Mouse (Mus musculus) cerebellum, adult 11 months (tissue): ENCODE results near the gene Cd52.
"Not testable (repeated sequence)": the region's sequence is repeated elsewhere in the genome, so short reads cannot be mapped to it uniquely, and the experiment has no call there.

Experiments
- DNase-seq: peaks from one replicate; pipeline ENCODE4 v3.0.0; 2022

Gene Cd52

DNA sequence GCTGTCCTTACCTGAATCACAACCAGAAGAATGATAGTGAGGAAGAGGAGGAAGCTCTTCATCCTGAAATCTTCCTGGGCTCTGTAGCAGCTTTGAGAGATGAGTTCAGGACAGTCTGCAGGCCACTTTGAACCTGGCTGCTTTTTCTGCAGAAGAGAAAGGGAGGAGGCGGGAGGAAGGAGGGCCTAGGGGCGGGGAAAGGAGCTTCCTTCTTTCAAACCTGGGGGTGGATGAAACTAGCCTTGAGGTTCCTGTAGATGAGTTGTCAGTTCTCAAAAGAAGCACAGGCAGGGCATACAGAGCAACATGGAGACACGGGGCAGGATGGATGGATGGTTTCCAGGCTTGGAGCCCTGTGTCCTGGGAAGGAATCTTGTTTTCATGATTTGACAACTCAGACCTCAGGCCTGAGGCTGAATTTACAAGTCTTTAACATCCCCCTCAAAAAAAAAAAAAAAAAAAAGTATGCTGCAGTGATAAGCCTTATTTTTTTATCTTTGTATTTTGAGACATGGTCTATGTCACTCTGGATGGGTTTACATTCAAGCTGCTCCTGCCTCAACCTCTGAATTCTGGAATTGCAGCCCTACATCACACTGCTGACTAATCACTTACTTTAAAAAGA, at the start of gene Cd52:
Cd52 (minus strand) TSS at position 160 of the 625 bp plus-strand sequence.
- DNase-seq = no peak

DNA sequence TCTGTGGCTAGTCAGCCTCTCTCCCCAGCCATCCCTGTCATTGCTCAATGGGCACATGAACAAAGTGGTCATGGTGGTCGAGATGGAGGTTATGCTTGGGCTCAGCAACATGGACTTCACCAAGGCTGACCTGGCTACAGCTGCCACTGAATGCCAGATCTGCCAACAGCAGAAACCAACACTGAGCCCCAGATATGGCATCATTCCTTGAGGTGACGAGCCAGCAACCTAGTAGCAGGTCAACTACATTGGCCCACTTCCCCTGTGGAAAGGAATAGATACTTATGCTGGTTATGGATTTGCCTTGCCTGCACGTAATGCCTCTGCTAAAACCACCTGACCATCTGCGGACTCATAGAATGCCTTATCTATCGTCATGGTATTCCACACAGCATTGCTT, 49.4 kb upstream of the Cd52 start:
- not testable (repeated sequence) for DNase-seq

DNA sequence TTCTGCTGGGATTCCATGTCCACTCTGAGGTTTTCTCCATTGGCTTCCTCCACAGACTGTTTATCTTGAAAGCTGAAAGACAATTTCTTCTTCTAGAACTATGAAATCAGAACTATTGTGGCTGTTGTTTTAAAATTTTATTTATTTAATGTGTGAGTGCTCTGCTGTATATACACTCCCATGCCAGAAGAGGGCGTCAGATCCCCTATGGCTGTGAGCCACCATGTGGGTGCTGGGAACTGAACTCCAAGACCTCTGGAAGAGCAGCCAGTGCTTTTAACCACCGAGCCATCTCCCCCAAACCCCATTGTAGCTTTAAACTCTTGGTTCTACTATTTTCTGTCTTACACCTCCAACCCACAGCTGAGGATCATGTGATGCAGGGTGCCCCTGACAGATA, 44.0 kb upstream of the Cd52 start:
- no peak for DNase-seq

DNA sequence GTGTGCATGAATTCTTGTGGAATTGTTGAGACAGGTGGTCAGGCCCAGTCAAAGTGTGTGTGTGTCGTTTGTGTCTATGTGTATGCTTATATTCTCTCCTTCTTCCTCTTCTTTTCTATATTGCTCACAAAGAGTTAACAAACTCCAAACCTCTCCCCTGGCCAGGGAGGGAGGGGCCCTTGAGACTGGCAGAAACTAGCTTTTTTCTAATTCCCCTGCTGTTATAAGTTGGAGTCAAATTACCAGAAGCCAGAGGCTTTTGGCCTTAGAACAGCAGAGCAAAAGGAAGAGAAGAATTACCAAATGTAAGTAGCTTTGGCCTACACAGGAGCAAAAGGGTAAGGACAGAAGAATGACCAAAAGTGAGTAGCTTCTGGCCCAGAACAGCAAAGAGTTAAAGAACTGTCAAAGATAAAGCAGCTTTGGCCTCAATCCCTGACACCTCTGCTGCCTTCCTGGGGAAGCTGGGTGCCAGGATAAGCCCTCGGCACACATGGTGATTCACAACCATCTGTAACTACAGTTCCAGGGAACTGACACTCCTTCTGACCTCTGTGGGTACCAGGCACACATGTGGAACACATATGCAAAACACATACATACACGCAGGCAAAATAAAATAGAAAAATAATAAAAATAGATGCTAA, 41.5 kb upstream of the Cd52 start:
- DNase-seq = no peak

DNA sequence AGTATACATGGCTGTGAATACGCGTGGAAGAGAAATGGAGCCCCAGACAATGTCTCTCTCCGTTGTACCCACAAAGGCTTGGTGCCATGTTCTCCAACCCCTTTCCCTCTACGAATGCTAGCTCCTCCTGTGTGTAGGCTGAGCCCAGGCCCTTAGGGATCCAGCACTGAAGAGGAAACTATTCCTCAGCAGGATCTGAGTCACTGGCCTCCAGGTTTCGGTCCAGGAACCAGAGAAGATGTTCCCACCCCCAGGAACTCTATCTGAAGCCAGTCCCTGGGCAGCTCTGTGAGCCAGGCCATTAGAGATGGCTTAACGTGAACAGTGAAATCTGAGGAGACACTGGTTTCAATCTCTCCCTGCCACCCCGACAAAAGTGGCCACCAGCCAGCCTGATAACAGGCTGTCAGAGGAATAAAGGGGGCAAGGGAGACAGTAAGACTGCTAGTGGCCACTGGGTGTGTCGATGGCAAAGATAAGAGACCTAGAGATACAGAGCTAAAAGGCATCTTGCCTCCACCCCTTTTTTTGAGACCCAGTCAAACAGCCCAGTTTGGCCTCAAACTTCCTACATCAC, 37.7 kb upstream of the Cd52 start:
- no peak for DNase-seq

DNA sequence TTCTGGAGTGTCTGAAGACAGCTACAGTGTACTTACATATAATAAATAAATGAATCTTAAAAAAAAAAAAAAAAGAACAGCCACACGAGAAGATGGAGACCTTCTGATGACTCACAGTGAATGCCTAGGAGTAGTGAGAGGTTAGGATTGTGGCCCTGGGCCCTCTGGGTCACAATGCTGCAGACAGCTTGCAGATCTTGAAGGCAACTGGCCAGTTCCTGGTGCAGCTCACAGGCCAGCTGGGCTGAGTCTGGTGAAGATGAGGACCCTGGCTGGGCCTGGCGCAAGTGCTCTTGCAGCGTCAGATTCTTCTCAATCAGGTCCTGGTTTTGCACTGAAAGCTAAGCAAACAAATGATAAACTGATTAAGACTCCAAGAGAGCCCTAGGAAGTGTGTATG, 37.2 kb upstream of the Cd52 start:
- no peak for DNase-seq

DNA sequence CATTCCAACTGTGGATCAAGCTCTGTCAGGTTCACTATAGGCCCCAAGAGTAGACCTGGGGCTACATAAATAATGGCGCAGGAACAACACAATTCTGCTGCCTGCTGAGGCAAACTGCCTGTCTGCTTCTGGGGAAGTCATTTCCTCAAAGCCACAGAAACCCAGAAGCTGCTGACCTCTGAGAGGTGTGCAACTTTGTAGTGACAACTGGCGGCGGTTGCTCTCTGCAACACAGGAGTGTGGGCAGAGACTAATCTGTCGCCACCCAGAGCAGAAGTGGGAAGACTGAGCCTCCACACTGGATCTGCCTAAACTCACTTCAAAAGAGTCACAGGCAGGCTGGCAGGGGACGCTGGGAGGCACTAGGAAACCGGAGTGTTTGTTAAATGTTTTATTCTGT, 34.6 kb upstream of the Cd52 start:
- no peak for DNase-seq

DNA sequence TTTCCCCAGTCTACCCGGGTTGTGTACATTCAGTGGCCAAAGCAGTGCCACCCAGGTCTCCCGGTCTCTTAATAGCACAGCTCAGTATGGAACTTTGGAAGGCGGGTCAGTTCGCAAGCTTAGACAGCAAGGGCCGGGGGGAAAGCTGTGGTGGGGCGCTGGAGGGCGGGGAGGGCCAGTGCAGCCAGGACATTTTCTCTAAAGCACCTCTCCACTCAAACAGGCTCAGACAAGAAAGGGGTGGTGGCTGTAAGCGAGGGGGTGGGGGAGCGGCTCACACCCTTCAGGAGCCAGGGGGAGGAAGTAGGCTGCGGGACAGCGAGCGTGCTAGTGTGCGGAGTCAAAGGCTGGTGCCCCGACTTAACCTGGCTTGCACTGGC, 34.1 kb upstream of the Cd52 start:
- DNase-seq = no peak

DNA sequence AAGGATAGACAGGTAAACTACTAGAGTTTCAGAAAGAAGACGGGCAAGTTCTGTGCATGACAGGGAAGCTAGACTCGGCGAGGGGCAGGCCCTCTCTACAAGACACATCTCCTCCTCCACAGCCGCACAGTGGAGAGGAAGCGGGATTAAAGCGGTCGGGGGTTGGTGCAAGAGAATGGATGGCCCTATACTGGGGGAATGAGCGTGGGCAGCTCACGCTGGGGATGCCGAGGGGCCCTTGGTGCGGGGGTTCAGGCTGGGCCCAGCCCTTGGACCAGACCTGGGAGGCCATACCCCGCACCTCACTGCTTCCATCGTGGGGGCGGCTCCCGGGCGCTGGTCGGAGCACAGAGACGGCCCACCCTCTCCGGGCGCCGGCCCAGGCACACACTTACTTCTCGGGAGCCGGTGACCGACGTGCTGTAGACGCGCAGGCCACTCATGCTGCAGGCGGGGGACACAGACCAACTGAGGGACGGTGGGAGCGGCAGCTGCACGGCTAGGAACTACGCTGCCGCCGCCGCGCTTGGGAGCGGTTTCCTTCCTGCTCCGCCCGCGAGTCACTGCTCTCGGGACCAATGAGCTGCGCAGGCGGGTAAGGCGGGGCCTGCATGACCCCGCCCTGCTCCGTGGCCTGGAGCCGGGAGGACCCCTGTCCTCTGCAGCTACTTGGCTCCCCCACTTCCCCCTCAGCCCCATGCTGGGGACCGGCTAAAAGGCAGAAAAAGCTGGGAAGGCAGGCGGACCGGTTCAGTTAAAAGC, 33.5 kb upstream of the Cd52 start, which contains the start of gene Sh3bgrl3:
Sh3bgrl3 (minus strand) TSS at position 569 of the 762 bp plus-strand sequence.
- DNase-seq = peak; percentile 73

DNA sequence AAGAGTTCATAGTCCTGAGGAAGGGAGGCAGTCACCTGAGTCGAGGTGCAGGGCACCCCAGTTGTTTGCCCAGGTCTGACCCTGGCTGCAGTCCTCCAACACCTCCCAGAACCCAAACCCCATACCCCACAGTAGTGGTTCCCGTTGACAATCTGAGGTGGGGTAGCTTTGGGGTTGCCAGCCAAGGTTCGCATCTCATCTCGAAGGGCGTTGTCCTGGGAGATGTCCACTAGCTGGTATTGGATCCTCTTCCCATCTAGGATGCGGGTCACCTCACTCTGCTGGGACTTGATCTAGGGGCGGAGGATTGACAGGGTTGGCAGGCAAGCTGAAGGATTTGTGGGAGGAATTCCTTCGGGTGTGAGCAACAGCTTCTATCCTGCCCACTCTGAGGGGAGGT, 32.9 kb upstream of the Cd52 start:
- no peak for DNase-seq

DNA sequence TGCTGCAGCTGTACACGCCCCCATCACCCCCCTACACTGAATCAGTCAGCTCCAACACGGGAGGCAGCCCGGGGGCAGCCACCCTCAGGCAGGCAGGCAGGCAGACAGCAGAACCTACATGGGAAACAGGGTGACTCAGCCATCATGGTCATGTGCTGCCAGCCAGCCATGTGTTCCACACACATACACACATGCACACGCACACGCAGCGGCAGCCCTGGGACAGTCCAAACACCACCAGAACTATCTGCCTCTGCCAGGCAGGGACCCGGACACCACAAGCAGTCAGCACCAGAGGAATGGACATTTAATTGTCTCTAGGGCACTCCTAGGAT, 32.2 kb upstream of the Cd52 start:
- DNase-seq = no peak

DNA sequence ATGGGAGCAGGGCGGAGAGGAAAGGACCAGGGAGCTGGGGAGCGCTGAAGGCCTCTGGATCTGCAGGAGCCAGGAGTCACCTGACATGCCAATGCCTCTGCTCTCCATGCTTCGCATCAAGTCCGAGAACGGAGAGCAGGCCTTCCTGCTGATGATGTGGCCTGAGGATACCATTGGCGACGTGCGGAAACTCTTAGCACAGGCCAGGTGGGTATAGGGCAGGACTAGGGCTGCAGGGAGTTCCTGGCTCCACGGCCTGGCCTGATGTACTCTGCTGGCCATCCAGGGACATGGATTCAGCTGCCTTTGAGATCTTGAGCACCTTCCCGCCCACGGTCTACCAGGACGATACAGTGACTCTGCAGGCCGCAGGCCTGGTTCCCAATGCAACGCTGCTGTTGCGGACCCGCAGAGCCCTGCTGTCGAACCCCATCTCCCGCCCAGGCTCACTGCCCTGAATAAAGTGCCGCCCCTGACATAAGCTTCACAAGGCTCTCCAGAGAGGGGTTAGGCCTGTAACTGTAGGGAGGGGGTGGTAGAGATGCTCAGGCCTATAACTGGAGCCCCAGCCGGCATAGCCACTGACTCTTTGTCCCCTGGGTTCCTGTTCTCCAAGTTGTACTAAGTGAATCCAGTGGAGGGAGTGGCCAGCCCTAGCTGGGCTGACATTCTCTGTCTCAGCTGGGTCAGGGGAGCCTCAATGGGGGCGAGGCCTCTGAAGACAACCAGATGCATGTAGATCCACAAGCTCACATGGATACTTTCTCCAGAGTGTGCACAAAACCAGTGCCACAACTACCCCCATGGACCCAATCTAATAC, 31.6 kb upstream of the Cd52 start:
- no peak for DNase-seq

DNA sequence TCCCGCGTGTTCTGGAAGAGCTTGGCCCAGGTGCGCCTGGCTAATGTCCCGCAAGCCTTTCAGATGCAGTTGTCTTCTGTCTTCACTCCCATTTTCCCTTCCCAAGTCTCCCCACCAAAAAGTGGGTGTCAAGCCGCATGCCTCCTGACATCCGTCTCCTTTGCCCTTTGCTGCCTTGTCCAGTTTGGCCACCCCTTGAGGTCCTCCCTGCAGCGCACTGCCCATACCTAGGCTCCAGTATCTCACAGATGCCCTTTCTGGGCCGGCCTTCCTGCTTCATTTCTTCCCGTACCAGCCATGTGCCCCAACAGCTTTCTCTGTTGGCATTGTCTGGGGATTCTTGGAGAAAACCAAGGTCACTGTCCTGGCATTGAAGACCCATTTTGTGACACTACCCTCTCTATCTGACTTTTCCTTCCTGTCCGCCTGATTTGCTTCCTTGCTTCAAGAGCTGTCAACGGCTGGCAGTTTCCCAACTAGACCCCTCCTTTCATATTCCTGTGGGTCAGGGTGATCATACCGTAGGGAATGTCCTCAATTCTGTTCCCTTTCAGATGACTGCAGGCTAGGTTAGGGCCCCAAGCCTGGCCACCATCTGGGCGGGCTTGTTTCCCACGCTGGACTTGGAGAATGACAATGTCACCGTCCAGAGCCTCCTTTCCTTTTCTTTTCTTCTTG, 30.6 kb upstream of the Cd52 start:
- no peak for DNase-seq

DNA sequence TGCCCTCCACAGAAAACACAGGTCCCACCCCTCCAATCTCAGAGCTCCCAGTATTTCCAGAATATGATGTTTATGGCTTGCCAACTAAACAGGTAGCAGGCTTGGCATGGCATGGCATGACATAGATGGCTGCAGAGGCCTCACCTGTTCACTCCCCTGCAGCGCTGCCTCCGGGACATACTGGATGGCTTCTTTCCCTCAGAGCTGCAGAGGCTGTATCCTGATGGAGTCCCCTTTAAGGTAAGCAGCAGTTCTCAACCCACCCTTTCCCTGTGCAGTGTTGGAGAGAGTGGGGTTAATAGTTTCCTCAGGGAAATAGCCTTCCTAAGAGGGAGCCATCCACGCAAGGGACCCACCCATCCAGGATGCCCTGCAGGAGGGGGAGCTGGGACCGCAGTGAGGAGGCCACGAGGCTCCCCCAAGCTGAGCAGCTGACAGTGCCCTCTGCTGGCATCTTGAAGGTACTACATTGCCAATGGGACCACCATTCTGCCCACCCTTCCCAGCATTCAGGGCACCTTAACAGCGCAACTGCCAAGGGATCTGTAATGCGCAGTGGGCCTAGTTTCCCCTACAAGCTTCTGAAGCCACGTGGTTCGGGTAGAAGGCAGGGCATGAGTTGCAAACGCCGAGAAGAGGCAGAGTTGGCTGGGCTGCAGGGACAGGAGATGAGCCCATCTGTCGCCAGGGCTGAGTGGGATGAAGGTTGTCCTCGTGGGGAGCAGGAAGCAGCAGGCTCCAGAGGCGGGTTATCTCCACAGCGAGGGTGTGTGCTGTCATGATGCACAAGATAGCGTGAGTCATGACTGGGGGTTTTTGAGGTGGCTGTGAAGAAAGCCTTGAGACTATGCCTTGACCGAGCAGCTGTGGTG, 29.0 kb upstream of the Cd52 start:
- DNase-seq = peak; percentile 51

DNA sequence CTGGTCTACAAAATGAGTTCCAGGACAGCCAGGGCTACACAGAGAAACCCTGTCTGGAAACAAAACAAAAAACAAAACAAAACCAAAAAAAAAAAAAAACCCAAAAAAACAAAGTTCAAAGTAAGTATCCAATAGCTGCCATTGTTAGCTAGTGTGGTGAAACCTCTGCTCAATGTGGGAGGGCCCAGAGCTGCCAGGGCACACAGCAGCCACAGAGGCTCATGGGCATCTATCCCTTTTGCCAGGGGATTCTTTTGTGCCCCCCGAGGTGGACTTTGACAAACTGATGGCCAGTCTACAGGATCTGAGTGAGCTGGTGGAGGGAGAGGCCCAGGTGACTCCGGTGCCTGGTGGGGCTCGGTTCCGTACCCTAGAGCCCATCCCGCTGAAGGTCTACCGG, 28.3 kb upstream of the Cd52 start:
- DNase-seq = no peak

DNA sequence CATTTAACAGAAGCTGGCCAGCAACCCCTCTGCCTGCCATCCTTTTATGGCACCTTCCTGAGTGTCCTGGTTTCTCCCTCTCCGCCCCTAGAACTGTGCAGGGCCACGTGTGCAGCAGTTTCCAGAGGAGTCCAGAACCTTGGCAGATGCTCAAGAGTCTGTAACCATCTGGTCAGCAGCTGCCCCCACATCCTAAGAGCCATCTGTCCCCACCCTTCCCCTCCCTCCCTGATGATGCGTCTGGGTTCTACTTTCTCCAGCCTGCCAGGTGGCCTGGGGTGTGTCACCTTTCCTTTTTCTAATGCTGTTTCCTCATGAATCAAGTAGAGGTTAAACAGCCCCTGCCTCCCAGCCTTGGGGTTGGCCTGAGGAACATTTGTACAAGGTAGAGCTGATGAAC, 27.4 kb upstream of the Cd52 start:
- DNase-seq = no peak

DNA sequence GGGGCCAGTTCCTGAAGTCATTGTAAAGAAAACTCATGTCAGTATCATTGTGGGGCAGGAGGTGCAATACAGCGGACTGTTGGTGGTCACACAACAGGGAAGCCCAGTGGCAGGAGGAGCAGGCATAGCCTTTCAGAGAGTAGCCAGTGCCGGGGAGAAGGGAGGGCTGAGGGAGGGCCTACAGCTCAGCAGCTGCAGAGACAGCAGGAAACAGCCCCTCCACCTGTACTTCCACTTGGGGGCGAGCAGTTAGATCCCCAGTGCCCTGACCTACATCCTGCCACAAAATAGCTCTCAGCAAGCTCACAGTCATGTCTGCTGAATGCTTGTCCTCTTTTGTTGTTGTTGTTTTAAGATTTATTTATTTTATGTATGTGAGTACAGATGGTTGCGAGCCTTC, 26.7 kb upstream of the Cd52 start:
- no peak for DNase-seq

DNA sequence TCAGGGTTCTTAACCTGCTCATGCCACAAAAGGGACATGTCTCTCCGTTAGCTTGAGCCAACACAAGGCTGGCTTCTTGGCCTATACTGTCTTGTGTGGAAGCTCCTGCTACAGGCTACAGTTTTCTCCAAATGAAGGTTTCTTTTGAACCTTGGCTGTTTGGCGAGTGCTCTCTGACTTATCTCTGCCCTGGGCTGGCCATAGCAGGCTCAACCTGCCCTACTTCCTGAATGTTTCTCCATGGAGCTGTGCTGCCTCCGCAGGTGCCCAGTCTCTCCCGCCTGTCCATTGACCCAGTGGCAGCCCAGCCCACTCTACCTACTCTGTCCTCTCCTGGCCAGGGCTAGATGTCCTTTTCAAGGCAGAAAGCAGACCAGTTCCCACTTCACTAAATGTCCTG, 26.0 kb upstream of the Cd52 start:
- DNase-seq = no peak

DNA sequence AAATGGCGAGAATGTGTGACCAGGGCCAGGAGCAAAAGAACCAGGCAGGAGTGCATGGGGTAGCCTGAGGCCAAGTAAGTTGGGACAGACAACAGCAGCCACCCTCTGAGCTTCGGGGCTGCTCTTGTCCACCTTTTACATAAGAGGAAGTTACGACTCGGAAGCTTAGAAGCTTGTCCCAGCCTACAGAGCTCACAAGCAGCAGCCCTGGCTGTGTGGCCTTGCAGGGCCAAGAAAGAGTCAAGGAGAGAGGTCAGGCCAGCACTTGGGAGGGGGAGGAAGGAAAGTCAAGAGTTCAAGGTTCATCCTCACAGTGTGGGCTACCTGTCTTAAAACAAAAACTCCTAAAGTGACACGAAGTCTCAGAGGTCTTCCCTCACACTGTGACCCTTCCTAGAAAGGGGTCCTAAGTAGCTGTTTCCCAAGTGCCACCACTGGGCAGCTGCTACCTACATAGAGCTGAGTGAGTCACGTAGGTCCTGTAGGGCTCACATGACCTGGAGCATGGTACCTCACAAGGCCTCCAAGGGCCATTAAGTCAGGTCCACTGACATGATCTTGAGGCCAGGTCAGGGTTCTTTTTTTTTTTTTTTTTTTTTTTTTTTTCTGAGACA, 25.4 kb upstream of the Cd52 start:
- no peak for DNase-seq

DNA sequence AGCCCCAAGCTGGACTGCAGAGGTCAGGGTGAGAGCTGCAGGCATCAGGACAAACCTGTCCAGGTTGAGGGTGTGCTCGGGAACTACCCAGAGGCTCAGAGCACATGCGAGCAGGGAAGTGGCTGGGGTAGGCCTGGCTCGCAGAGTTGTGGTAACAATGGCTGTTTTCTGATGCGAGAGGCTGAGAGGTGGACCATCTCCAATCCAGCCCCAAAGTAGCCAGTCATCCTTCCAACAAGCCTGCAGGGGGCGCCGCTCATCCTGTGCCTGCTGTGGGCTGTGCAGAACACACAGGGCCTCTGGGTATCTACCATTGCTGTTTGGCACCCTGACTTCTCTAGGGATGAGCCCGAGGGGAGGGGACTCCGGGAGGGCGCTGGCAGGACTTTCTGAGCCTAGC, 24.8 kb upstream of the Cd52 start:
- DNase-seq = no peak

DNA sequence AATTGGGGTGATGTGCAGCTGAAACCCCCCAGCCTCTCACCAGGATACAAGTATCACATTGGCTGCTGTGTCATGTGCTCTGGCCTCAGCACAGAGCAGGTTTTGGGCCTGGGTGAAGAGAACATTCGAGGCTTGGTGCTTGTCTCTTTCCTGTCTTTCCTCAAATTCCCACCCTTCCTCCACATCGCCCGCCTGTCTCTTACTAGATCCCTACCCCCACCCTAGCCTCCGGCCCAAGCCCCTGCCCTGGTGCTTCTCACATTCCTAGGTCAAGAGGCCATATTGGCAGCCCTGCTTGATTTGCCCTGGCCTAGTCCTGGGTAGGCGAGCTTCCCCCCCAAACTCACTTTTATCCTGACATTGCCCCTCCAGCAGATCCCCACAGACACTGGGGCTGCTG, 24.2 kb upstream of the Cd52 start:
- no peak for DNase-seq
